Mouse (Mus musculus) midbrain, embryonic 11.5 days (tissue): ENCODE measurements at regions not wholly inside any gene's neighbourhood (a gene's known extent, or its start where the extent isn't known, plus 50 kb on each side); places are given as distances from the start of the nearest gene placed in this dataset.

Source experiments
- ATAC-seq: fragments of 200-750 bp; cut with Nextera tagmentation; 2 replicates; pipeline ENCODE4 v1.8.0; 2017; ENCODE audit warnings: moderate TSS enrichment, moderate library complexity; ENCODE audit not compliant: low FRiP score
- DNase-seq: peaks from one replicate; pipeline ENCODE4 v3.0.0; 2015; ENCODE audit warnings: low spot score; ENCODE audit errors: missing footprints
- H3K27ac ChIP-seq: fragments of 300-500 bp; sonication (generic); 2 replicates; pipeline ENCODE4 v1.5.1; 2014; ENCODE audit warnings: low read depth, low read length
- H3K27me3 ChIP-seq: fragments of 300-500 bp; sonication (generic); 2 replicates; pipeline ENCODE4 v1.6.1; 2014; ENCODE audit warnings: mild to moderate bottlenecking, low read length, moderate library complexity, mixed read lengths; ENCODE audit not compliant: control insufficient read depth, insufficient read depth
- H3K36me3 ChIP-seq: fragments of 300-500 bp; sonication (generic); 2 replicates; pipeline ENCODE4 v1.6.1; 2014; ENCODE audit warnings: mild to moderate bottlenecking, low read length, moderate library complexity, mixed read lengths; ENCODE audit not compliant: control insufficient read depth, insufficient read depth
- H3K4me1 ChIP-seq: fragments of 300-500 bp; sonication (generic); 2 replicates; pipeline ENCODE4 v1.6.1; 2014; ENCODE audit warnings: low read length; ENCODE audit not compliant: control insufficient read depth, insufficient read depth
- H3K4me2 ChIP-seq: fragments of 300-500 bp; sonication (generic); 2 replicates; pipeline ENCODE4 v1.6.1; 2014; ENCODE audit warnings: mild to moderate bottlenecking, moderate library complexity
- H3K4me3 ChIP-seq: fragments of 300-500 bp; sonication (generic); 2 replicates; pipeline ENCODE4 v1.5.1; 2014; ENCODE audit warnings: low read depth, low read length
- H3K9ac ChIP-seq: fragments of 300-500 bp; sonication (generic); 2 replicates; pipeline ENCODE4 v1.6.1; 2014; ENCODE audit warnings: low read length
- H3K9me3 ChIP-seq: fragments of 300-500 bp; sonication (generic); 2 replicates; pipeline ENCODE4 v1.6.1; 2016; ENCODE audit warnings: low read length; ENCODE audit not compliant: control insufficient read depth
- WGBS: fragments of 180-500 bp; shearing (Covaris S2); extraction: QIAGEN DNeasy Blood & Tissue Kit; methylation state at CpG from one replicate; pipeline ENCODE4 v1.1.7; 2014; 5-methylcytosine and 5-hydroxymethylcytosine counted together

GRCm38 (mm10) chr13:25958153-25958466 lies 687.8 kb upstream of the Nrsn1 start:
- H3K9ac ChIP-seq: no peak overlapping the region
- H3K36me3 ChIP-seq: no peaks in the 10 kb centered on the region
- H3K27ac ChIP-seq: no peak overlapping the region
- H3K4me3 ChIP-seq: no peak overlapping the region
- ATAC-seq (no peak), DNase-seq (no peak)
- no peaks in the 10 kb centered on the region for H3K9me3 ChIP-seq
- 85% methylated on average over 4 of the region's 4 CpGs for WGBS
- no peaks in the 10 kb centered on the region for H3K4me1 ChIP-seq
- H3K27me3 ChIP-seq: no peaks in the 10 kb centered on the region
- no peak overlapping the region for H3K4me2 ChIP-seq

- Histone ChIP-seq H3K9ac (no peak overlapping the region), H3K4me2 (no peak overlapping the region), H3K4me1 (no peaks in the 10 kb centered on the region), H3K36me3 (no peaks in the 10 kb centered on the region), H3K27me3 (no peaks in the 10 kb centered on the region), H3K9me3 (no peaks in the 10 kb centered on the region), H3K27ac (no peak overlapping the region), H3K4me3 (no peak overlapping the region)
- DNase-seq (no peak), ATAC-seq (no peak)
- 69% methylated on average over 4 of the region's 4 CpGs for WGBS
Measured at GRCm38 (mm10) chr13:25957451-25958152, 687.3 kb upstream of the Nrsn1 start.

GRCm38 (mm10) chr13:25937631-25938030 lies 667.3 kb upstream of the Nrsn1 start:
- Histone ChIP-seq H3K36me3 (no peaks in the 10 kb centered on the region), H3K9me3 (no peaks in the 10 kb centered on the region), H3K9ac (no peak overlapping the region), H3K4me3 (no peak overlapping the region), H3K27me3 (no peaks in the 10 kb centered on the region), H3K27ac (no peak overlapping the region), H3K4me1 (peaks cover 9% of the 10 kb centered on the region), H3K4me2 (no peak overlapping the region)
- ATAC-seq (no peak), DNase-seq (no peak)
- 92% methylated on average over 1 of the region's 1 CpGs for WGBS

GRCm38 (mm10) chr13:25933783-25934182 lies 663.5 kb upstream of the Nrsn1 start:
- Histone ChIP-seq H3K9ac (no peak overlapping the region), H3K4me1 (peaks cover 14% of the 10 kb centered on the region), H3K4me3 (no peak overlapping the region), H3K4me2 (no peak overlapping the region), H3K27me3 (no peaks in the 10 kb centered on the region), H3K27ac (peak overlapping the region; percentile 68), H3K36me3 (no peaks in the 10 kb centered on the region), H3K9me3 (no peaks in the 10 kb centered on the region)
- peak; percentile 89 for DNase-seq
- WGBS: 38% methylated on average over 3 of the region's 3 CpGs
- ATAC-seq: peak; percentile 35; the same call in 1 of the 2 replicates

GRCm38 (mm10) chr13:25933246-25933645 lies 662.9 kb upstream of the Nrsn1 start:
- ATAC-seq: peak; percentile 69
- Histone ChIP-seq H3K9ac (no peak overlapping the region), H3K4me1 (peaks cover 14% of the 10 kb centered on the region), H3K4me2 (no peak overlapping the region), H3K36me3 (no peaks in the 10 kb centered on the region), H3K9me3 (no peaks in the 10 kb centered on the region), H3K4me3 (no peak overlapping the region), H3K27me3 (no peaks in the 10 kb centered on the region), H3K27ac (peak overlapping the region; percentile 68)
- WGBS: 31% methylated on average over 3 of the region's 3 CpGs
- DNase-seq: peak; percentile 93

- H3K4me2 ChIP-seq: no peak overlapping the region
- ATAC-seq: peak; percentile 92
- DNase-seq: peak; percentile 98
- H3K4me3 ChIP-seq: no peak overlapping the region
- peak overlapping the region; percentile 68; the same call in 1 of the 2 replicates for H3K27ac ChIP-seq
- WGBS: 0% methylated on average over 1 of the region's 1 CpGs
- H3K9me3 ChIP-seq: no peaks in the 10 kb centered on the region
- 0 out of 2 replicates have a peak overlapping the region, but pooled peaks have one; percentile 6 for H3K9ac ChIP-seq
- no peaks in the 10 kb centered on the region for H3K36me3 ChIP-seq
- no peaks in the 10 kb centered on the region for H3K27me3 ChIP-seq
- peaks cover 14% of the 10 kb centered on the region for H3K4me1 ChIP-seq
Measured at GRCm38 (mm10) chr13:25932810-25933209, 662.5 kb upstream of the Nrsn1 start.

GRCm38 (mm10) chr13:25932365-25932764 lies 662.1 kb upstream of the Nrsn1 start:
- ATAC-seq: peak; percentile 26; the same call in 1 of the 2 replicates
- Histone ChIP-seq H3K4me1 (peaks cover 14% of the 10 kb centered on the region), H3K4me2 (no peak overlapping the region), H3K27me3 (no peaks in the 10 kb centered on the region), H3K27ac (peak overlapping the region; percentile 27; the same call in 1 of the 2 replicates), H3K4me3 (no peak overlapping the region), H3K9ac (0 out of 2 replicates have a peak overlapping the region, but pooled peaks have one; percentile 6), H3K9me3 (no peaks in the 10 kb centered on the region), H3K36me3 (no peaks in the 10 kb centered on the region)
- WGBS: 51% methylated on average over 2 of the region's 2 CpGs
- peak; percentile 89 for DNase-seq

- Histone ChIP-seq H3K27me3 (no peaks in the 10 kb centered on the region), H3K4me1 (no peaks in the 10 kb centered on the region), H3K27ac (no peak overlapping the region), H3K4me3 (no peak overlapping the region), H3K4me2 (no peak overlapping the region), H3K9ac (no peak overlapping the region), H3K9me3 (no peaks in the 10 kb centered on the region), H3K36me3 (no peaks in the 10 kb centered on the region)
- WGBS: 75% methylated on average over 5 of the region's 5 CpGs
- ATAC-seq (no peak), DNase-seq (no peak)
Measured at GRCm38 (mm10) chr13:25925685-25926084, 655.4 kb upstream of the Nrsn1 start.

- Histone ChIP-seq H3K27me3 (no peaks in the 10 kb centered on the region), H3K9me3 (no peaks in the 10 kb centered on the region), H3K4me3 (no peak overlapping the region), H3K9ac (no peak overlapping the region), H3K4me2 (no peak overlapping the region), H3K36me3 (no peaks in the 10 kb centered on the region), H3K27ac (no peak overlapping the region), H3K4me1 (no peaks in the 10 kb centered on the region)
- ATAC-seq (no peak), DNase-seq (no peak)
- WGBS: 85% methylated on average over 5 of the region's 5 CpGs
Measured at GRCm38 (mm10) chr13:25899871-25900270, 629.6 kb upstream of the Nrsn1 start.
